Mouse (Mus musculus): ENCODE measurements around the gene Kiz. TPM values are rescaled to one million over a fixed set of nuclear protein-coding genes. Genes with fewer than 3 reads are reported as not detected.
A peak's percentile ranks its signal among the peaks of the same experiment; 100 is the strongest.

Kiz gene
- total and polyA plus RNA-seq, 2 experiments from 2014 or later, result 14.2 to 18.0 TPM

DNA sequence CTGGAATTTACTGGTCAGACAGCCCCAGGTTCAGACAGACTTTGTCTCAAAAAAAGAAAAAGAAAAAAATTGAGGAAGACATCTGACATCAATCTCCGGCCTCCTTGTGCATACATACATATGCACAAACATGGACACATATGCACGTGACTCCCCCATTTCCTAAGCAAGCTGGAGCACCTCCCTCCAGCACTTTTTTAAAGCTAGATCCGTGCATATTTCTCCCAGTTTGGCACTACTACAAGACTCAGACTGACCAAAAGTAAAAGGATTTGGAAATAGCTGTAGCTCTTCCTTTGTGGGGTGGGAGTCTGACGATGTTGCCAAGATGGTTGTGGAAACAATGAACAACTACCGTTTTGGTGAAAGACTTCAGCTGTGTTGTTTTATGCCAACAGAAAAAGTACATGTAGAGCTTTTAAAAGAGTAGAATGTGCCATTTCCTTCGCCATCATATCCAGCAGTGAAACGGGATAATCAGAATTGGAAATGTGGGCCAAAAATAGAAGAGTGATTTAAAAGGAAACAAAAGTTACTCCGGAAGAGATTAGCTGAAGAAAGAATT is 28.7 kb downstream of the Kiz start:
- ATAC-seq (ENCODE audit: low FRiP score), result no peak
- no peak overlapping the region for H3K4me2 ChIP-seq (ENCODE audit: low read depth, low read length, poor library complexity, severe bottlenecking)
- no peak overlapping the region for H3K27ac ChIP-seq (ENCODE audit: low read depth, low read length)

DNA sequence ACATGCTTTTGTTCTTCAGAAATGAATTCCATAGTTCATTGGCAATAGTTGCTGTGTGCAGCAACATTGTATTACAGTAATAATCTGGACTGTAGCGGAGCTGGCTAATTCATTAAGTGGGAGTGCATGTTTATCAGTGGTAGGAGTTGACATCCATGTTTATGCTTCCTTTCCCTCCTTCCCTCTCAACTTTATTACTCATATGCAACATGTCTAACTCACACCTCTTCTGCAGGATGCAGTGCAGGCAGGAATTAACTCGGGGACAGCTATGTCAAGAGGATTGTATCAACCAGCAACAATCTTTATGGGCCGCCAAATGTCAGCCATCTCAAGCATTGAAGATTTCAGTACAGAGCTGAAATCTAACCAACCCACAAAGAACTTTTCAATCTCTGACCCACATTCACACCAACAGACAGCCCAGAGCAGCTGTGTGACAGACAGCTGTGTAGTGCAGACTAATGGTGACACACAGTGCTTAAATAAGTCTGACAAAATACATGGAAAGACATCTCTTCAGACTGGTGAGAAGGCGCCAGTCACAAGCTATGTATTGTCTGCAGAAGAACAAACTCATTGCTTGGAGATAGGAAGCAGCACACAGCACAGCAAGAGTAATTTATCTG is 33.2 kb downstream of the Kiz start:
- DNase-seq (ENCODE audit: low spot score) (no peak), ATAC-seq (ENCODE audit: low FRiP score) (no peak)
- H3K4me1 ChIP-seq (ENCODE audit: insufficient read depth, low read length), result no peaks in the 10 kb centered on the region
- H3K27me3 ChIP-seq (ENCODE audit: insufficient read depth, low read length), result no peaks in the 10 kb centered on the region
- no peak for TF ChIP-seq CTCF (IDR thresholded peaks at IDR 0.05)
- no peaks in the 10 kb centered on the region for H3K36me3 ChIP-seq (ENCODE audit: insufficient read depth, low read length)
- H3K4me2 ChIP-seq (ENCODE audit: low read depth, low read length, poor library complexity, severe bottlenecking), result no peak overlapping the region
- 92% methylated on average over 4 of the region's 4 CpGs for WGBS
- H3K4me3 ChIP-seq (ENCODE audit: low read depth, low read length), result no peak overlapping the region
- H3K9me3 ChIP-seq (ENCODE audit: low read length), result no peaks in the 10 kb centered on the region
- H3K9ac ChIP-seq (replicated peaks; ENCODE audit: low read length, poor library complexity, severe bottlenecking), result no peak overlapping the region
- no peak overlapping the region for H3K27ac ChIP-seq (ENCODE audit: low read depth, low read length)

More for the DNA sequence above, 28.7 kb downstream of the Kiz start:
- Histone ChIP-seq H3K9me3 (ENCODE audit: low read length) (no peaks in the 10 kb centered on the region), H3K4me1 (ENCODE audit: insufficient read depth, low read length) (no peaks in the 10 kb centered on the region), H3K9ac (replicated peaks; ENCODE audit: low read length, poor library complexity, severe bottlenecking) (no peak overlapping the region), H3K4me3 (ENCODE audit: low read depth, low read length) (no peak overlapping the region), H3K36me3 (ENCODE audit: insufficient read depth, low read length) (no peaks in the 10 kb centered on the region), H3K27me3 (ENCODE audit: insufficient read depth, low read length) (no peaks in the 10 kb centered on the region)
- no peak for TF ChIP-seq CTCF (IDR thresholded peaks at IDR 0.05)
- peak; percentile 26 for DNase-seq (ENCODE audit: low spot score)
- 24% methylated on average over 8 of the region's 8 CpGs for WGBS

DNA sequence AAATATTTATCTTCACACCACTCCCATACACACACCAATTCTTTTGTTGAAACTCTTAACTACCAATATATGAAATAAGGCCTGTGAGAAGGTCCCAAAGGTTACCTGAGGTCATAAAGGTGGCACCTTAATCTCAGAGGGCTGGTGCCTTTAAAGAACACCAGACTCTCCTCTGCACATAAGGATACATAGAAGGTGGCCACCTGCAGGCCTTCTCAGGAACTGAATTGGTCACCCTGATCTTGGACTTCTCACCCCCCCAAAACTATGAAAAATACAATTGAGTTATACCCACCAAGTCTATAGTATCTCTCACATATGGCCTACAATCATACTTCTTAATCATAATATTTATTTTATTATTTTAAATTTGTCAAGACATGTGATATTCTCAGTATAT is 43.3 kb downstream of the Kiz start:
- H3K4me2 ChIP-seq (ENCODE audit: low read depth, low read length, poor library complexity, severe bottlenecking), result no peak overlapping the region
- no peaks in the 10 kb centered on the region for H3K4me1 ChIP-seq (ENCODE audit: insufficient read depth, low read length)
- H3K9me3 ChIP-seq (ENCODE audit: low read length), result no peaks in the 10 kb centered on the region
- no peak overlapping the region for H3K9ac ChIP-seq (replicated peaks; ENCODE audit: low read length, poor library complexity, severe bottlenecking)
- ATAC-seq (ENCODE audit: low FRiP score) (no peak), DNase-seq (ENCODE audit: low spot score) (no peak)
- TF ChIP-seq CTCF (IDR thresholded peaks at IDR 0.05), result peak; percentile 45
- no peak overlapping the region for H3K4me3 ChIP-seq (ENCODE audit: low read depth, low read length)
- no peaks in the 10 kb centered on the region for H3K36me3 ChIP-seq (ENCODE audit: insufficient read depth, low read length)
- no peak overlapping the region for H3K27ac ChIP-seq (ENCODE audit: low read depth, low read length)
- no peaks in the 10 kb centered on the region for H3K27me3 ChIP-seq (ENCODE audit: insufficient read depth, low read length)

DNA sequence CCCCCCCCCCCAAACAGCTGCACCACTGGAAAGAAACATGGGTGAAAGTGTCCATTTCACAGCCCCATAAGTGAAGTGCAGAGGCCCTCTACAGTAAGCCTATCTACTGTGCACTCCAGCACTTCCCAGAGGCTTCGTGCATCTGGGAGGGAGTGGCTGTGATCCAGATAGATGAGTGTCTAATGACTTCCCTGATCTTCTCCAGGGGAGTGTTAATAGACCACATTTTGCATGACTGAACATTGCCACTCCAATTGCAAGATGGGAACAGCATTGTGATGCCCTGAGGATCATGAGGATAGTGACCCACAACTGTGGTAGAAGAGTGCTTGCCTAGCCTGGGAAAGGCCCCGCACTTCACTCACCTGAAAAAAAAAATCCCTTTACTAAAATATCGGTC is 60.4 kb downstream of the Kiz start:
- Histone ChIP-seq H3K36me3 (ENCODE audit: insufficient read depth, low read length) (no peaks in the 10 kb centered on the region), H3K27me3 (ENCODE audit: insufficient read depth, low read length) (no peaks in the 10 kb centered on the region), H3K4me1 (ENCODE audit: insufficient read depth, low read length) (no peaks in the 10 kb centered on the region), H3K4me2 (ENCODE audit: low read depth, low read length, poor library complexity, severe bottlenecking) (no peak overlapping the region), H3K9ac (replicated peaks; ENCODE audit: low read length, poor library complexity, severe bottlenecking) (no peak overlapping the region), H3K9me3 (ENCODE audit: low read length) (no peaks in the 10 kb centered on the region), H3K4me3 (ENCODE audit: low read depth, low read length) (no peak overlapping the region), H3K27ac (ENCODE audit: low read depth, low read length) (no peak overlapping the region)
- ATAC-seq (ENCODE audit: low FRiP score), result no peak
- 87% methylated on average over 3 of the region's 3 CpGs for WGBS
- TF ChIP-seq CTCF (IDR thresholded peaks at IDR 0.05), result no peak
- no peak for DNase-seq (ENCODE audit: low spot score)

DNA sequence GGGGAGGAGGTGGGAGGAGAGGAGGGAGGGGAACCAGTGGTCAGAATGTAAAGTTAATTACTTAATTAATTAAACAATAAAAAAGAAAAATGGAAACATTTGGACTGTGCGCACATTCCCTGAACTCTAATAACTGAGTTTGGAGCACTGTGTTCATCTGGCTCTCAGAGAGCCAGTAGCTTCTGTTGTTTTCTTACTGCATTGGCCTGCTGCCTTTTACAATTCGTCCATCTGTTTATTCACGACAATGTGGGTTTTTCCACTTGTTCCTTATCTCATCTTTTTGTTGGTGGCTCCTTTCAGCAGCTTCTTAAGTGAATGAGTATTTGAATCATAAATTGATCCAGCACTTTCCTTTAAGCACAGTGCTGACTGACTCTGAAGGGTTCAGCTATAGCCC is 62.1 kb downstream of the Kiz start:
- ATAC-seq (ENCODE audit: low FRiP score) (no peak), DNase-seq (ENCODE audit: low spot score) (no peak)
- no peak overlapping the region for H3K27ac ChIP-seq (ENCODE audit: low read depth, low read length)
- no peaks in the 10 kb centered on the region for H3K4me1 ChIP-seq (ENCODE audit: insufficient read depth, low read length)
- H3K4me3 ChIP-seq (ENCODE audit: low read depth, low read length), result no peak overlapping the region
- no peak for TF ChIP-seq CTCF (IDR thresholded peaks at IDR 0.05)
- no peak overlapping the region for H3K4me2 ChIP-seq (ENCODE audit: low read depth, low read length, poor library complexity, severe bottlenecking)
- WGBS, result 82% methylated on average over 3 of the region's 3 CpGs
- no peaks in the 10 kb centered on the region for H3K27me3 ChIP-seq (ENCODE audit: insufficient read depth, low read length)
- no peak overlapping the region for H3K9ac ChIP-seq (replicated peaks; ENCODE audit: low read length, poor library complexity, severe bottlenecking)
- H3K9me3 ChIP-seq (ENCODE audit: low read length), result no peaks in the 10 kb centered on the region
- H3K36me3 ChIP-seq (ENCODE audit: insufficient read depth, low read length), result no peaks in the 10 kb centered on the region

DNA sequence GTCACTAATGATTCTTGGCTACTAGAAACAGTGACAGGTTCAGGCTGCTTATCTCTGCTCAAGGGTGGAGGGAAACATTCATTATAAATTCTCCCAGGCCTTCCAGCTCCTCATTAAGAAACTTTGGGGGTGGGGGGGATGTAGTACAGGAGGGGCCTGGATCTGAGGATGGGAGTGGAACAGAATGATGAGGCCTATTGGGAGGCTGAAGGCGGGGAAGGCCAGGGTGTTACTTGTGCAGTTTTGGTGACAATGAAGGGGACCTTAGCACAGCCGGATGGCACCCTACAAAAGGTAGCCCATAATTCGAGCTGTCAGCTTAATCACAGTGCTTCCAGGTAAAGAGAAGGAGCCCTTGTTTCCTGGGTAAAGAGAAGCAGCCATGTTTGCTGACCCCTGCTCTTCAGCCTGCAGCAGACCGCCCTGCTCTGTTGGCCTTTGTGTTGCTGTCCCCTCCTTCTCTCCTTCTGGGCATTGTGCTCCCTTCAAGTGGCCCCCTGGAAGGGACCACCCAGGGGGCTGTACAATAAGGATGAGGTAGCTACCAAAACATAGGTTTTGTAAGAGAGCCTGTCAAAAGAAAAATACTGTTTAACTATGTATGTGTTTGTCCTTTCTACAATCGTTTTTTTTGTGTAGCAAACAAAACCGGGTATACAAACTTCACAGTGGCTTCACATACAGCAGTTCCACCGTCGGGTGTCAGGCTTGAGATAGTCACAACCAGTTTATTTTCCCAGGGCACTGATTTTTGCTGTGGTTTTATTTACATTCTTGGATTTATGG is 64.9 kb downstream of the Kiz start:
- TF ChIP-seq CTCF (IDR thresholded peaks at IDR 0.05), result no peak
- no peak for ATAC-seq (ENCODE audit: low FRiP score)
- Histone ChIP-seq H3K9ac (replicated peaks; ENCODE audit: low read length, poor library complexity, severe bottlenecking) (no peak overlapping the region), H3K4me1 (ENCODE audit: insufficient read depth, low read length) (no peaks in the 10 kb centered on the region), H3K4me2 (ENCODE audit: low read depth, low read length, poor library complexity, severe bottlenecking) (no peak overlapping the region), H3K27me3 (ENCODE audit: insufficient read depth, low read length) (no peaks in the 10 kb centered on the region), H3K27ac (ENCODE audit: low read depth, low read length) (no peak overlapping the region), H3K4me3 (ENCODE audit: low read depth, low read length) (no peak overlapping the region), H3K36me3 (ENCODE audit: insufficient read depth, low read length) (no peaks in the 10 kb centered on the region), H3K9me3 (ENCODE audit: low read length) (no peaks in the 10 kb centered on the region)
- WGBS, result 16% methylated on average over 8 of the region's 8 CpGs
- DNase-seq (ENCODE audit: low spot score), result no peak
